Mouse (Mus musculus) heart, embryonic 16.5 days (tissue): ENCODE data around the gene Gm12216. TPM values are rescaled to one million over a fixed set of nuclear protein-coding genes. Genes with fewer than 3 reads are reported as not detected.

Experiments
- ATAC-seq: fragments of 200-750 bp; cut with Nextera tagmentation; replicated peaks from 2 replicates; pipeline ENCODE4 v1.8.0; 2017; ENCODE audit warnings: moderate number of reproducible peaks; ENCODE audit not compliant: insufficient read depth, low FRiP score; ENCODE audit errors: extremely low read depth
- H3K27ac ChIP-seq: fragments of 300-500 bp; sonication (generic); 2 replicates; pipeline ENCODE4 v1.5.1; 2014; ENCODE audit warnings: mild to moderate bottlenecking, low read length, control low read depth, moderate library complexity
- H3K27me3 ChIP-seq: fragments of 300-500 bp; sonication (generic); 2 replicates; pipeline ENCODE4 v1.6.1; 2014; ENCODE audit warnings: low read length, mixed read lengths; ENCODE audit not compliant: control insufficient read depth, insufficient read depth
- H3K36me3 ChIP-seq: fragments of 300-500 bp; sonication (generic); 2 replicates; pipeline ENCODE4 v1.6.1; 2014; ENCODE audit not compliant: control insufficient read depth, insufficient read depth
- H3K4me1 ChIP-seq: fragments of 300-500 bp; sonication (generic); 2 replicates; pipeline ENCODE4 v1.6.1; 2014; ENCODE audit warnings: low read length, mixed read lengths; ENCODE audit not compliant: control insufficient read depth, insufficient read depth
- H3K4me2 ChIP-seq: fragments of 300-500 bp; sonication (generic); 2 replicates; pipeline ENCODE4 v1.6.1; 2014; ENCODE audit warnings: low read depth, mild to moderate bottlenecking, control low read depth, low read length
- H3K4me3 ChIP-seq: fragments of 300-500 bp; sonication (generic); 2 replicates; pipeline ENCODE4 v1.5.1; 2014; ENCODE audit warnings: mild to moderate bottlenecking, control low read depth, low read length
- H3K9ac ChIP-seq: fragments of 300-500 bp; sonication (generic); 2 replicates; pipeline ENCODE4 v1.6.1; 2014; ENCODE audit warnings: low read length, control low read depth
- H3K9me3 ChIP-seq: fragments of 300-500 bp; sonication (generic); replicated peaks from 2 replicates; pipeline ENCODE4 v1.6.1; 2016; ENCODE audit warnings: low read length; ENCODE audit not compliant: control insufficient read depth
- WGBS: fragments of 180-500 bp; shearing (Covaris S2); extraction: QIAGEN DNeasy Blood & Tissue Kit; methylation state at CpG from one replicate; pipeline ENCODE4 v1.1.7; 2014; 5-methylcytosine and 5-hydroxymethylcytosine counted together
- polyA plus RNA-seq: library from polyadenylated mRNA; unstranded; fragments of >200 nt; fragmentation: Nextera tagmentation; extraction: Ambion mirVana; gene quantifications from 2 replicates; pipeline ENCODE4 v1.2.1, GENCODE M21; 2015

The Gm12216 gene
- polyA plus RNA-seq, 1 experiment from 2014 or later, result 2.7 TPM

DNA sequence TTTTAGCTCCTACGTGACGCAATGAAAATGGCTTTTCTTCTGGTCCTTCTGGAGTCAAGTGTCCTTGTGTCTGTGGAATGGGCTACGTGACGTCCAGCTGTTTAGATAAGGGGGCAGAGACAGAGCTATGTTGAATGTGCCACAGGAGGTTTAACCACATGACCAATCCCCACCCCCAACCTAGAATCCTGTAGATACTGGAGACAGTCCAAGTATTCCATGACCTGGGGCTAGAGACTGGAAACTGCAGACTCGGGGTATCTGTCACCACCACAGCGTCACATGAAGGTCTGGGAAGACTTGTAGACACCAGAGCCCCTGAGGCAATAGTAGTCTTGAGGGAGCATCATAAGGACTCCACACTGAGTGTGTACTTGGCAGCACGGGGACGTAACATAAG lies 63.2 kb downstream of the Gm12216 start:
- no peaks in the 10 kb centered on the region for H3K27me3 ChIP-seq
- no peaks in the 10 kb centered on the region for H3K36me3 ChIP-seq
- peaks cover 27% of the 10 kb centered on the region for H3K4me1 ChIP-seq
- WGBS, result 30% methylated on average over 8 of the region's 8 CpGs
- 0 out of 2 replicates have a peak overlapping the region, but pooled peaks have one; percentile 31 for H3K9ac ChIP-seq
- H3K9me3 ChIP-seq, result no peaks in the 10 kb centered on the region
- peak overlapping the region; percentile 70 for H3K27ac ChIP-seq
- ATAC-seq, result peak; percentile 59
- H3K4me2 ChIP-seq, result no peak overlapping the region
- no peak overlapping the region for H3K4me3 ChIP-seq

DNA sequence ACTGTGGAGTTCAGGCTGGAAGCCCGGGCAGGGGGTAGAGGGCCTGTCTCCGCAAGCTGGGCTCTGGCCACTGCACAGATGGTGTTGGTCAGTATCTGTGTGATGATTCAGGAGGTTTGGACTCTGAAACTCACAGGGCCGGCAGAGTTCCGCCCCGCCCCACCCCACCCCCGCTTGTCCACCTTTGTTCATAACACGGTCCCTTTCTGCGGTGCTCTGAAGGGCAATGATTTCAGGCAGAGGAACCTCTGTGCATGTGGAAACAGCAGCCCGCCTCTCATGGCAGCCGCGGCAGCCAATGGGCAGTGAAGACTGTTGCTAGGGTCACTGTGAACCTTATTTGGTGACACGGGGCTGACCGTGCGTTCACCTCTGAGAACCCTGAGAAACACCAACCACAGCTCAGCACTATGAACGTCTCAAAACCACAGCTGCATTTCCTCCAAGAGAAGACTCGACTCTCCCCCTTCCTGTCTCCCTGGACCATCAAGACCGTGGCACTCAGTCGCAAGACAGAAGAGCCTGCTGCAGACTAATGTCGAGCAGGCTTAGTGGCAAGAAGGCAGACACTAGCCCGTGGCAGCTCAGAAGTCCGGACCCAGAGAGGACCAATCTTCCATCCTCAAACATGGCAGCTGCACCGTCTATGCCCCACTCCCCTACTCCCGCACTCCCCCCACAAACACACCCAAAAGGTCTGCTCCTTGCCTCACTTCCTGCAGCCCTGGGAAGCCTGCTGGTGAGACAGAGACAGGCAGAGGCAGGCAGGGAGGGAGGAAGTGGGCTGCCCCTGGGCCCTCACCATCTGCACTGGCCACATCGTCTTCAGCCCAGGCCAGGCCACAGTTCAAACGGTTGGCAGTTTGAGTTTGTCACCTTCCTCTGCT lies 64.1 kb downstream of the Gm12216 start:
- peak overlapping the region; percentile 44 for H3K4me2 ChIP-seq
- H3K4me1 ChIP-seq, result peaks cover 27% of the 10 kb centered on the region
- H3K4me3 ChIP-seq, result no peak overlapping the region; the same call in 1 of the 2 replicates
- H3K9me3 ChIP-seq, result peaks cover 4% of the 10 kb centered on the region; the same call in 1 of the 2 replicates
- H3K27ac ChIP-seq, result peak overlapping the region; percentile 75
- WGBS, result 43% methylated on average over 25 of the region's 25 CpGs
- H3K9ac ChIP-seq, result no peak overlapping the region
- no peaks in the 10 kb centered on the region for H3K36me3 ChIP-seq
- ATAC-seq, result peak; percentile 46
- H3K27me3 ChIP-seq, result no peaks in the 10 kb centered on the region

DNA sequence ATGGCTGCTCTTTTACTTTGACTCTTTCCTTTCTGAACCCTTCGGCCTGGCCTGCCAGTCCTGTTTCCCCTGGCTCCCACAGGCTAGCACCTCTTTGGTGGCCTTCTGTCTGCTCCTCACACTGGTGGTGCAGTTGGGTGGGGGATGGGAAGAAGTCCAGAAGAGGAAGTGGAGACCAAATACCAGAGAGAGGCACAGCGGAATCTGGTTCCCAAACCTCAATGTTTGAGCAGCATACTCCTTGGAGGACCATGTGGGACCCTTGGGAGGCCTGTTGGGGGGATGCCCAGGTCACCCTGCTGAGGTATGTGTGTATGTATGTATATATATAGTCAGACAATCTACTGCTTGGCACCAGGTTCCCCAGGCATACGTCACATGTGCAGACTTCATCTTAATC lies 65.0 kb downstream of the Gm12216 start:
- Histone ChIP-seq H3K27ac (peak overlapping the region; percentile 75), H3K4me3 (no peak overlapping the region), H3K9me3 (peaks cover 4% of the 10 kb centered on the region; the same call in 1 of the 2 replicates), H3K4me1 (peaks cover 27% of the 10 kb centered on the region), H3K4me2 (peak overlapping the region; percentile 17; the same call in 1 of the 2 replicates), H3K9ac (no peak overlapping the region), H3K36me3 (no peaks in the 10 kb centered on the region), H3K27me3 (no peaks in the 10 kb centered on the region)
- no peak for ATAC-seq
- WGBS, result 69% methylated on average over 3 of the region's 3 CpGs

DNA sequence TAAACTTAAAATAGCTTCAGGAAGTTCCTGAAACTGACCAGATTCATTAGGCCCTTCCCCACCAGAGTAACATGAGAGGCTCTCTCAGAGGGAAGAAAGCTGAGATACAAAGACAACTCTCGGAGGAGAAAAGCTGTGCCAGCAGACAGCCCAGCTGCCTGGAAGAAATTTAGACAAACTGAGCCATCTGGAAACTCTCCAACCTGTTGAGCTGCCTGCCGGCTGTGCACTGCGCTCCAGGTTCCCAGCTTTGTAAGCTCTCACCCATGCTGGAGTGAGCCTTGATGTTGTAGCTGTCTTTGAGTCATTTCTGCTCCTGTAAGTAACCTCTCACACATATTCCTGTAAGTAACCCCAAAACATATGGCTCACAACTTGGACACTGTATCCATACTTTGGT lies 66.1 kb downstream of the Gm12216 start:
- 59% methylated on average over 3 of the region's 3 CpGs for WGBS
- H3K4me2 ChIP-seq, result no peak overlapping the region
- H3K9me3 ChIP-seq, result peaks cover 4% of the 10 kb centered on the region; the same call in 1 of the 2 replicates
- no peaks in the 10 kb centered on the region for H3K27me3 ChIP-seq
- no peak overlapping the region for H3K27ac ChIP-seq
- no peak overlapping the region for H3K4me3 ChIP-seq
- no peak for ATAC-seq
- no peaks in the 10 kb centered on the region for H3K36me3 ChIP-seq
- peaks cover 27% of the 10 kb centered on the region for H3K4me1 ChIP-seq
- no peak overlapping the region for H3K9ac ChIP-seq

DNA sequence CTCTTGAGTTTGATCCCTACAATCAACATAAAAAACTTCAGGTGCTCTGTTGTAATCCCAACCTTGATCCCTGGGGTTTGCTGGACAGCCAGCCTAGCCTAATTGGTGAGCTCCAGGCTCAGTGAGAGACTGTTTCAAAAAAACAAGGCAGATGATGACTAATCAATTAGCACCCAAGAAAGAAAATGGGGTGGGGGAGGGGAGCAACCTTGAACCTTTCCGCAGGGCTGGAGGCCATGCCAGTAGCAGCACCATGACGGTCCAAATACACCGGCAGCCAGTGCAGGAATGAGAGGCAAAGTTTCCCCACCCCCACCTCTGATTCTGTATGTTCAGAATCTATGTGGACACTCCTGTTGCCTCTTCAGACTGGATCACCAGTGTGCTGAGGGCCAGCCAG lies 69.8 kb downstream of the Gm12216 start:
- no peak overlapping the region for H3K9ac ChIP-seq
- H3K9me3 ChIP-seq, result peaks cover 4% of the 10 kb centered on the region; the same call in 1 of the 2 replicates
- H3K27ac ChIP-seq, result no peak overlapping the region
- no peaks in the 10 kb centered on the region for H3K27me3 ChIP-seq
- peaks cover 4% of the 10 kb centered on the region for H3K4me1 ChIP-seq
- 59% methylated on average over 3 of the region's 3 CpGs for WGBS
- no peak for ATAC-seq
- H3K36me3 ChIP-seq, result no peaks in the 10 kb centered on the region
- no peak overlapping the region for H3K4me3 ChIP-seq
- H3K4me2 ChIP-seq, result no peak overlapping the region

DNA sequence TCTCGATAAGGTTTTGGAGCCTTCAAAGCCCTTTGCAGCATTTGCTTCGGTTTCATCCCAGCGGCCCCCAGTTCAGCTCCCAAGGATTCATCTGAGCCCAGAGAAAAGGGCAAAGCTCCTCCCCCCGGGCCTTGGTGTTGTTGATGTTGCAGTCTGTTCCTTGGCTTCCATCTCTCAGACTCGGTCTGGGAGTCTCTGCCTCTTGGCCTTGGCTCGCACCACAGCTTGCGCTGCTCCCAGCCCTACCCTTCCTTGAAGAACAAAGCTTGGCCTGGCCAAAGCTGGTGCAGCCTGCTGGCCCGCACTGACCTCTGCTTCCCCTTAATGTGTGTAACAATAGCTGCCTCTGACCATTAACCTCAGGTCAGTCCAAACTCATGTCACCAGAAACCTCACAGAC lies 70.9 kb downstream of the Gm12216 start:
- H3K27me3 ChIP-seq, result no peaks in the 10 kb centered on the region
- H3K27ac ChIP-seq, result no peak overlapping the region
- H3K4me1 ChIP-seq, result no peaks in the 10 kb centered on the region
- ATAC-seq, result no peak
- H3K9ac ChIP-seq, result no peak overlapping the region
- no peak overlapping the region for H3K4me2 ChIP-seq
- H3K36me3 ChIP-seq, result no peaks in the 10 kb centered on the region
- peaks cover 4% of the 10 kb centered on the region; the same call in 1 of the 2 replicates for H3K9me3 ChIP-seq
- 74% methylated on average over 8 of the region's 8 CpGs for WGBS
- H3K4me3 ChIP-seq, result no peak overlapping the region

DNA sequence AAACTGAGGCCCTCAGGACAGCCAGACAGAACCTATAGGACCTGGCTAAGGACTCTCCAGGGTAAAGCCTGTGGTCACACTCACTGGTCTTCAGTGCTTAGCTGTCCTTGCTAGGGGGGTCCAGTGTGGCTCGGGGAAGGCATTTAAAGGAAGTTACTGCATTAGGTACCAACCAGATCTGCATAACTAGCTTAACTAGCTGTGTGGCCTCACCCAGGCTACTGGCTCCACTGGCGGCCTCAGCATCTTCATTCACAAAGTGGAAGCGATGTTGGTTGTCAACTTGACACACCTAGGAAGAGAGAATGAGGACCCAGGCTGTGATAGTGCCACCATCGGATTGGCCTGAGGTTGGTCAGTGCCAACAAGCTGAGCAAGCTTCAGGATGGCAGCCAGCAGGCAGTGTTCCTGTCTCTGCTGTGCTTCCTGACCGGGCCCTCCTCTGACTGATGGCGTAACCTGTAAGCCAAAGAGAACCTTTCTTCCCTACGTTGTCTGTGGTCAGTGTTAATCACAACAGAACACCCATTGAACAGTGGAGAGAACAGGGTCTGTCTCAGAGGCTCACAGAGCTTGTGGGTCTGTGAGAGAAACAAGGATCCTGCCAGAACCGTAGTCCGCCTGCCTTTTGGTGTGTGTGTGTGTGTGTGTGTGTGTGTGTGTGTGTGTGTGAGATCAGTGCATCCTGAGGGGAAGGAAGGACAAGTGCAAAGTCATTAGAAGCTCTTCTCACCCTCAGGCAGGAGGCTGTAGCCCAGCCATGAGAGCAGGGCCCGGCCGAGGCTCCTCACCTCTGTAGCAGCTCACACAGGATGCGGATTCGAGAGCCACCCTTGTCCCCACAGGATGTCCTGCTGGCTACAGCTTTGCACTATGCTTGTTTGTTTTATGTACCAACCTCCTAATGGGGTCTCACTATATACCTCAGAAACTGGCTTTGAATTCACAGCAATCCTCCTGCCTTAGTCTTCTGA lies 72.7 kb downstream of the Gm12216 start:
- H3K4me1 ChIP-seq, result no peaks in the 10 kb centered on the region
- H3K4me3 ChIP-seq, result no peak overlapping the region
- no peak overlapping the region for H3K4me2 ChIP-seq
- H3K27ac ChIP-seq, result no peak overlapping the region
- no peak for ATAC-seq
- WGBS, result 75% methylated on average over 13 of the region's 13 CpGs
- no peaks in the 10 kb centered on the region for H3K27me3 ChIP-seq
- H3K9me3 ChIP-seq, result peaks cover 4% of the 10 kb centered on the region; the same call in 1 of the 2 replicates
- H3K9ac ChIP-seq, result no peak overlapping the region
- no peaks in the 10 kb centered on the region for H3K36me3 ChIP-seq

DNA sequence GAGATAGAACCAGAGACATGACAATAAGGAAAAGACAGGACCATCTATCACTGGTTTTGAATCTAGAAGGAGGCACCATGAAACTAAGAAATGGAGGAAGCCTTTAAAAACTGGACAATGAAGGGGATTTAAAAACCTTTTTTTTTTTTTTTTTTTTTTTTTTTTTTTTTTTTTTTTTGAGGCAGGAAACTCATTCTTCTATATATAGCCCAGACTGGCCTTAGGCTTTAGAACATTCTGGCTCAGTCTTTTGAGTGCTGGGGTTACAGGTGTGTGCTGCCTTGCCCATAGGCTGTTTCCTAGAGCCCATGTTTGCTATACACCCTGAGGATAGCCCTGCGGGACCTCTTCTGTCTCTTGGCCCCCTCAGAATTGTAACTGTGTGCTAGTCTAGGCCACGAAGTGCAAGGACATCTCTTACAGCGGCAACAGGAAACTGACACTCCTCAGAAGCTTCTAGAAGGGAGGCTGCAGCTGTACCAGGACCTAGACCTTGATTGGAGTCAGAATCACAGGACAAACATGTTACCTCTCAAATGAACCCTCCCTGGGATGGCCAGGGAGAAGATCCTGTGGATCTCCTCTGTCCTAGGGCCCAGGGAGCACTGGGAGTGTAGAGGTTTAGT lies 73.6 kb downstream of the Gm12216 start:
- Histone ChIP-seq H3K4me2 (no peak overlapping the region), H3K9ac (no peak overlapping the region), H3K36me3 (no peaks in the 10 kb centered on the region), H3K4me3 (no peak overlapping the region), H3K27ac (peak overlapping the region; percentile 48; the same call in 1 of the 2 replicates), H3K9me3 (peaks cover 4% of the 10 kb centered on the region; the same call in 1 of the 2 replicates), H3K4me1 (no peaks in the 10 kb centered on the region), H3K27me3 (no peaks in the 10 kb centered on the region)
- ATAC-seq, result no peak
- 66% methylated on average over 3 of the region's 3 CpGs for WGBS
